Mouse (Mus musculus): ENCODE data around the gene Ggps1.

Ggps1 gene

DNA sequence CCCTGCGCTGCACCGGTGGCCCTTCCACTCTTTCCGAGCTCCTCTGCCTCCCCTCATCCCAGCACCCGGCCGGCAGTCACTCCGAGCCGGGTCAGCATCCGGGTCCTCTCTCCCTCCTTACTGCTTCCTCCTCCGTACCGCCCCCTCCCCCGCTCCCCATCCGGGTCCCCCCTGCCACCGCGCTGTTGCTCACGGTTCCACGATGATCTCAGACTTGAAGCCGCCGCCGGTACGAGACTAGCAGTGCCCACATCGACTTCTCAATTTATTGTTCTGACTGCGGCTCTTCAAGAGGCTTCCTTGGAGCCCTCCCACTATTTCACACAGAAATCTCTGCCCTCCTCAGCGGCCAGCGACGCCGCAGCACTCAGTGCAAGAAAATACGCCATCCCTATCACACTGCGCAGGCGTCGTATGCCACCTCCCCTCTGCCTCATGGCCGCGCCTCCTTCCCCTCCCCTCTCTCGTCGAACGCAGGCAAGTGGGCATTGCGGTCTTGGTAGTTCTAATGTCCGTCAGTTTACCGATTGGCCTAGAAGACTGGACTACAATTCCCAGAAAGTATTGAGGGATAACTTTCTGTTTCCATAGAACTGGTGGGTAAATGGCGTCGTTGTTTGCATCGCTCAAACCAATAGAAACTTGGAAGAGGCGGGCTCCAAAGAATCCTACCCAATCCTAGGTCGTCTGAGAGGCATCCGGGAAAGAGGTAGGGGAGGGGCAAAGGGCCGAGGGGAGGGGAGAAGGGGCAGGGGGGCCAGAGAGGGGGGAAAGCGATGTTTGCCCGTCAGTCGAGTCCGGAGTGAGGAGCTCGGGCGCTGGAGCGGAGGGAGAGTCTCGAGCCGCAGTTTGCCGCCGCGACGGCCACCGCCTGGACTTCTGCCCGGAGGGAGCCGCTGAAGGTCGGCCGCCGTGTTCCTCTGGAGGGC, at the start of gene Ggps1, which contains the start of gene Arid4b:
TSS of gene Ggps1 (minus strand) at position 476 of the 929 bp plus-strand sequence.
TSS of gene Arid4b (plus strand) at position 220 of the 929 bp plus-strand sequence.
- DNase-seq (ENCODE audit: low read depth, low spot score), result peak; percentile 99

DNA sequence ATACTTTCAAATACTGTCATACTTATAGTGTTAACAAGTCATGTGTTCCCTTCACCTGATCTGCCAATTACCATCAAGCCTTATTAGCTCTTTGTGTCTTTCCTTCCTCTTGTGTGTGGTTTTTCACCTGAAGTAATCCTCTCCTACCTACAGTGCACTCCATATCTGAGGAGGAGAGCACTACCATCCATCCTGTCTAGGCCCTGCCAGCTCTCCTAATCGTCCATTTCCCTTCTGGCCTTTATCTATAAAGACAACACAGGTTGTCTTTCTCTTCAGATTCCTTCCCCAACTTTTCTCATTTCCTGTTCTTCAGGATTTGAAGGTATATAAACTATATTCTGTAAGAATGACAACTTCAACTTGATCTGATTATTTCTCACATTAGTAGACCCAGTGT, 47.9 kb upstream of the Ggps1 start:
- no peak for DNase-seq (ENCODE audit: low read depth, low spot score)

DNA sequence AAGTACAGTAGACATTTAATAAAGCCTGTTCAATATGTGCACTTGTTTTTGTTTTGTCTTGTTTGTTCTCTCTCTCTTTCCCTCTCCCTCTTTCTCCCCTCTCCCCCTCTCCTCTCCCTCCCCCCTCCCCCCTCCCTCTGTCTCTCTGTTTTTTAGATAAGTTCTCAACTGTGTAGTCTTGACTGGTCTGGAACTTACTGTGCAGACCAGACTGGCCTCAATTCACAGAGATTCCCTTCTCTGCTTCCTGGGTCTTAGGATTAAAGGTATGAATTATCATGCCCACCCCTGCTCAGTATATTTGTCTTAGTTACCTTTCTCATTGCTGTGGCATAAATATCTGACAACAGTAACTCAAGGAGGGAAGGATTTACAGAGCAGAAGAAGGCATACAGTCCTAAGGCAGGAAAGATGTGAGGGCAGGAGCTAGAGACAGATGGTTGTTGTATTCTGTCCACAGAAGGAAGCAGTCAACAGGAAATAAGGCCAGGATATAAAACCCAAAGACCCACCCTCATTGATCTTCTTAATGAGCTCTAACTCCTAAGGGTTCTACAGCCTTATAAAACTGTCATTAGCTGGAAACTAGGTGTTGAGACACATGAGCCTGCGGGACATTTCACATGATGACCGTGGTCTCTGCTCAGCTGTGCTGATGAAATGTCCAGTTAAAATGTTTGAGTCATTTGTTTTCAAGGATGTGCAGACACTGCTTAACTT, 47.0 kb upstream of the Ggps1 start:
- DNase-seq (ENCODE audit: low read depth, low spot score), result no peak

DNA sequence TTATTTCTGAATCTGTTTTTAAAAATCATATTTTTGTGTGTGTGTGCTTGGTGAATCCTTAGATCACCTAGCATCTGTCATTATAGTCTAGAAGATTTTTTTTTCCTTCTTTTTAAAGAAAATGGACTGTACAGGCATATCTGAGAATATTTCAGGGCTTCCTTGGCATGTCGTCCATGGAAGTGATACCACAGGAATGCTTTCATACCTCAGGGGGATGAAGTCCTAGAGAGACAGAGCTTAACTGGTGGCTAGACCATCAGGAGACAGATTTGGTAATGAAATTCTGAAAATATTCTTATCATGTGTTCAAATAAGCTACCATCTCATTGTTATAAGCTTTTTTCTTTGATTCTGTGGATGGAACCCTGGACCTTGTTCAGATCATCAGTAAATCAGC, 39.7 kb upstream of the Ggps1 start:
- DNase-seq (ENCODE audit: low read depth, low spot score), result no peak

DNA sequence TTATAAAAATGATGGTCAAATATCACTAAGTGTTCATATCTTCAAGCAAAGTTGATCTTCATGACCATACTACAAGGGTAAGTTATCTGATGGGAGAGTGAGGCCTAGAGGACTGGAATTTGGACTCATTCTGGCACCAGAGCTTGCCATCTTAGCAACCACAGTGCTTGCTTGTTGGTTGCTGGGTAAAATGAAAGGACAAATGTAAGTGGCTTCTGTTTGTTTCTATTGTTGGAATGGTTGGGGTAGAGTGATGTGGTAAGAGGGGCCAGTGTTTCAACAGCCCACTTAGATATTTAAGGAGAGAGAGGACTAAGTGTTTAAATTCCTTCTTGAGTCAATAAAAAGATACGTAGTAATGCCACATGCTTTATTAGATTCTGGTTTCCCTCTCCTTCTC, 25.4 kb upstream of the Ggps1 start:
- DNase-seq (ENCODE audit: low read depth, low spot score), result no peak

DNA sequence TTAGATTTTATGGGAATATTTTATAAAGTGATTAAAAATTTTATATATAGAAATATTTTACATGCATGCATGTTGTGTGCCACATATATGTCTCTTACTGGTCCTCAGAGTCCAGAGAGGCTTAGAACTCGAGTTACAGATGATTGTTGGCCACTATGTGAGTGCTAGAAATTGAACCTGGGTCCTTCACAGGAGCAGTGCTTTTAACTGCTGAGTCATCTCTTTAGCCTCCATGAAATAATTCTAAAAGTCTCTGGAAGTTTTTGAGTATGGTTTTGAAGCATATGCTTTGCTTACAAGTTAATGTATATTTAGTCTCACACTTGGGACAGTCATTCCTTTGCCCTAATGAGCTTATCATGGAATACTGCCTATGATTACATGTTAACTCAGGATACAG, 12.0 kb upstream of the Ggps1 start:
- DNase-seq (ENCODE audit: low read depth, low spot score), result no peak

DNA sequence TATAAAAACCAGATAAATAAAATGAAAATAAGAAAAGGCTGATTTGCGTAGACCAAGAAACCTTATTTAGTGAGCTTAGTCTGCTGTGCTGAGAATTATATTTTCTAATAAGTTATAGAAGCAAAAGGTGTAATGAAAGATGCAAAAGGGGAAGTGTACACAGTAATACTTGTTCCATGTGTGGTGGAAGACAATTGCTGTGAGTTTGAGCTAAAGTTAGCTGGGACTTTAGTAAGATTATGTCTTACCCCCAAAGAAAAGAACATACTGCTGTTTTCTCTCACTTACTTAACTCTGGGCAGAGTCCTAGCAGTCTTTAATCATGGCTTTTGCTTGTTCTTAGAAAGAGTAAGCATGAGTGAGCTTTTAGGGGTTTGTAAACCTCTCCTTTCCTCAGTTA, 11.1 kb upstream of the Ggps1 start:
- no peak for DNase-seq (ENCODE audit: low read depth, low spot score)

DNA sequence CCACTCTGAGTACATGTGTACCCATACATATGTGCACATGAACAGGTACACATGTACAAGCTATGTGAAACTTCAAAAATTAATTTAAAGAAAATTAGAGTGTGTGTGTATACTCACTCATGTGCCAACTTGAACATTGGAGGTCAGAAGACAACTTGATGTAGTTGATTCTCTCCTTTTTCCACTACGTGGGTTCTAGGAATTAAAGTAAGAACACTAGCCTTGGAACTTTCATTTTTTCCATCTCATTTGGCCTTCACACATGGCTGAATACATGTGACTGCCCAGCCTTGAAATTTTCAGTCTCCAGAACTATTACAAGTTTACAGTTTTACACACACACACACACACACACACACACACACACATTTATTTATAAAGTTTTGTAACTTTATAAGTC, 6.0 kb upstream of the Ggps1 start:
- DNase-seq (ENCODE audit: low read depth, low spot score), result no peak

DNA sequence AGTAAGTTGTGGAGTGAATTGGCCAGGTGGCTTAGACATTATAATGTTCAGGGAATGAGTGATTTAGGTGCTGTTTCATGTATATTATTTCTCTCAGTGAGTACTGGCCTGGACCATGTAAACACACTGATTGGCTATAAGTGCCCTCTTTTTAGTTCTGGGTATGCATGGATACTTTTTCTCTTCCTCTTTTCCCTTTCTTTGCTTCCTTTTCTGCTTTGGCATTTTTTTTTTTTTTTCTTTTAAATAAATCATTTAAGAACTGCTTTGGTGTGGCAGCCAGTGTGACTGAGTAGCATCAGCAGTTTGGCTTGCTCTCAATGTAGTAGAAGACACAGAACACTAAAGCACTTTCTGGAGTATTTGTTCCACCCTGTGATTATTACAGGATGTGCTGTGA, 4.7 kb upstream of the Ggps1 start:
- no peak for DNase-seq (ENCODE audit: low read depth, low spot score)

DNA sequence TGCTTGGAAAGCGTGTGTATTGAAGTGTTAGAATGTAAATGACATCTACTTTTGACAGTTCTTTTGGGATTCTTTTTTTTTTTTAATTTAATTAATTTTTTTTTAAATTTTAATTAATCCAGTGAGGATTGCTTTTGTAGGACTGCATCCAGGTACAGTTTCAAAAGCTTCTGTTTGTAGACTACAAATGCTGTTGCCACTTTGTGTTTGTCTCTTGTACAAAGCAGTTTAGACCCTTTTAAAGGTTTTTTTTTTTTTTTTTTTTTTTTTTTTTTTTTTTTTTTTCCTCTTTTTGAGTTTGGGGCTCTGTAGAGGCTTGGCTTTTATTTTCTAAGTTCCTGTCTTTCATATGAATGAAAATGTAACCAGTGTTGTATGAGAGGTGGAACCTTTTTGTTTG, 2.4 kb upstream of the Ggps1 start:
- DNase-seq (ENCODE audit: low read depth, low spot score), result no peak

DNA sequence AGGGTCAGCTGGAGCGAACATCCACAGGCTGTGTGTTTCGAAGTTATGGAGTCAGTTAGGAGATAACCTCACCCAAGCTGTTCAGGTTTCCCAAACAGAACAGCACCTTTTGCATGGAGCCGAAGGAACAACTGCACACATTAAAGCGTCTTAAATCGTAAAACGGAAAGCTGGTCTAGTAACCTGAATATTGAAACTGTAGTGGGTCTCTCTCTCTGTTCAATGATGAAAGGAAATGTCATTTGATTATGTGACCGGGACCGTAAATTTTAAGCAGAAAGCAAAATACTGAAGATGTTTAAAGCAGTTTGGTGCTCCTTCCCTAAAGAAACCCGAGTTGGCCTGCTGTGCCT, 1.7 kb upstream of the Ggps1 start:
- no peak for DNase-seq (ENCODE audit: low read depth, low spot score)

DNA sequence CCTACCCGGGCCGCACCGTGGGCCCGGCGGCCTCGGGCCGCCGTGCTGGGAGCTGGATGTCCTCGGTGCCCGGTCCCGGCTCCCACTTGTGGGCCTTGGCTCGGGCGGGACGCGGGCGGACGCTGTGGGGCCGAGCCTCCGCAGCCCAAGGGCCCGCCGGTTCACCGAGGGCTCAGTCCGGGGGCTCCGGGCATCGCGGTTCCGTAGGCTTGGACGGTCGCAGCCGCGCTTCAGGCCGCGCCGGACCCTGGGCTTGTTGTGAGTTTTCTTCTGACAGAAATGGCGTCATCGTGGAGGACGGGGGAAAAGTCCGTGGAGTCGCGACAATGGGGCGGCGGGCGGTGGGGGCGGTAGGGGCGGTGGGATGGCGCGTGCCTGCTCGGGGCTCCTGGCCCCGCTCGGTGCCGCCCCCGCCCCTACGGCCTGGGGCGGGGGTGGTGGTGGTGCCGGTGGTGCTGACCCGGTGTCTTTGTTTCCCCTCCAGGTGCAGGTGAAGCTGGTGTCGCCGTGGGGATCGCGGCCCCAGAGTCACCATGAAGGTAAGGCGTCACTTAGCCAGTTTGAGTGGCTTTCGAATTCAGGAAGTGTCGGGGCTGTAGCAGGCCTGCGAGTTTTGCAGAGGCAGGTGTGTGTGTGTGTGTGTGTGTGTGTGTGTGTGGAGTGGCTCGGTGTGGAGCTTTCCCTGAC, 1.2 kb upstream of the Ggps1 start:
- DNase-seq (ENCODE audit: low read depth, low spot score), result no peak

DNA sequence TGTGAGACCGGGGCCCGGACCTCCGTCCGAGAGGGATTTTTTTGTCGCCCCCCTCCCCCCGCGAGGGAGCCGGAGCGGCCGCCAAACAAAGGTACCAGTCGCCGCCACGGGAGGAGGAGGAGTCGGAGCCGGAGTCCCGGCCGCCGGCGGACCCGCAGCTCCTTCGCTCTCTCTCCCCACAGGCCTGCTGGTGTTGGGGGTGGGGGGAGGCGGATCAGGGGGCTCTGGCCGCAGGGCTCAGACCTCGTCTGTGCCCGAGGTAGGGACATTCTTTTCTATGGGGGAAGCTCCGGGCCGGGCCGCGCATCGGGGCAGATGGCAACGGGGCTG, 619 bp upstream of the Ggps1 start:
- no peak for DNase-seq (ENCODE audit: low read depth, low spot score)

DNA sequence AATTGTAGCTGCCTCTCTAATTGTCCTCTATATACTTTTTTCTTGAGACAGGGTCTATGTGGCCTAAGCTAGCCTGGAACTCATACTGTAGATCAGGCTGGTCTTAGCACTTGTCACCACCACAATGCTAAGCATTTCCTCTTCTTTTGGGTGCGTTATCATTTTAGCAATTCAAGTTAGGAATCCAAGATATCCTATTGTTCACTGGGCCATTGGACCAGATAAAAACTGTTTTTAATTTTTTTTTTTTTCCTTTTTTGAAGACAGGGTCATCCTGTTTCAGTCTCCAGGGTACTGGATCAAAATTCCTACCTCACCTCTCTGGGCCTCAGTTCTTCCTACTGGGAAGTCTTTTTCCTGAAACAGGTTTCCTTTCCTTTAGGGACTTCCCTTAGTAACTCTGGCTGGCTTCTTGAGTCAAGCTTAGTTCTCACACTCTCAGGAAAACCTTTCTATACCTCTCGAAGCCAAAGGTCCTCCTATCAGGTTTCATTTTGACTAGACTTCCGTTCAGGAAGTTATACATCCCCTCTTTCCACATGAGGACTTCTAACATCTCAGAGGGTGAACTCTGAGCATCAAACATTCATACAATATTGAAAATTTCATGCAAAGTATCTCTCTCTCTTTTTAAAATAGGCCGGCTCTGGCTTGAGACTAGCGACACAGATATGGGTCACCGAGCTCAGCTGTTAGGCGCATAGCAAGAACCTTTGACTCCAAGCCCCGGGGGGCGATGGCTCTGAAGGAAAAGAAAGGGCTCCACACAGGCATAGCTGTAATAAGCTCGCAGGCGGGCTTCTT, 877 bp downstream of the Ggps1 start:
- DNase-seq (ENCODE audit: low read depth, low spot score), result no peak

DNA sequence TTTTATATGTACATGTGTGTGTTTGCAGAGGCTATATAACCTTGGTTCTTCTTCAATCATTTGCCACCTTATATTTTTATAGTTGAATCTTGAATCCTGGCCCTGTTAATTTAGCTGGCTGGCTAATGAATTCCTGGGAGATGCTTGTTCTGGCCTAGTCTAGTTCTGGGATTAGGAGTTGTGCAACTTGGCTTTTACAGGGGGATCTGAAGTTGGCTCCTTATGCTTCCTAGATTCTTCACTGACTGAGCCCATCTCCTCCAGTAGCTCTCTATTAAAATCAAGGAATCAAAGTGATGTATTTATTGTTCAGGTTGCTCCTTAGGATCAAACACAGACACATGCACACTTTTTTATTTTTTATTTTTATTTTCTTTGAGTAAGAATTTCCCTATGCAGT, 3.7 kb downstream of the Ggps1 start:
- no peak for DNase-seq (ENCODE audit: low read depth, low spot score)

DNA sequence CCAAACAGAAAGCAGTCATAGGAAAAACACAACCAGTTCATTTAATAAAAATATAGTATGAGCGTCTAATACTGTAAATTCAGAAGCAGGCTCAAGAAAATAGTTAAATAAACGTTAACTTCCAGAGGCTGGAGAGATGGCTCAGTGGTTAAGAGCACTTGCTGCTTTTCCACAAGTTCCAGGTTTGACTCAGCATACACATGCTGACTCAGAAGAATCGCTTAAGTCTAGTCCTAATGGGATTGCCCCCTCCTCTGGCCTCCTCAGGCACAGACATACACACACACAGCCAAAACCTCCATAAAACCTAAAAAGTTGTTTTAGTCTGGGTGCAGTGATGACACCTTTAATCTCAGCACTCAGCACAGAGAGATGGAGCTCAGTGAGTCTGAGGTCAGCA, 6.5 kb downstream of the Ggps1 start:
- DNase-seq (ENCODE audit: low read depth, low spot score), result no peak

DNA sequence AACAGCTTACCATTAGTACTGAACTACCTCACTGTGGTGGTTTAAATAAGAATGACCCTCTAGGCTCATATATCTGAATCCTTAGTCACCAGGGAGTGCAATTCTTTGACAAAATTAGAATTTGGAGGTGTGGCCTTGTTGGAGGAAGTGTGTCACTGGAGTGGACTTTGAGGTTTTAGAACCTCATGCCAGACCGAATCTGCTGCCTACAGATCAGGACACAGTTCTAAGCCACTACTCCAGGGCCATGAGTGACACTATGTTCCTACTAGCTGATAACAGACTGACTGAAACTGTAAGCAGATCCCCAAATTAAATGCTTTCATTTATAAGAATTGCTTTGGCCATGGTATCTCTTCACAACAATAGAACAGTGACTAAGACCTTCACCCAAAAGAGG, 13.4 kb downstream of the Ggps1 start:
- DNase-seq (ENCODE audit: low read depth, low spot score), result no peak

DNA sequence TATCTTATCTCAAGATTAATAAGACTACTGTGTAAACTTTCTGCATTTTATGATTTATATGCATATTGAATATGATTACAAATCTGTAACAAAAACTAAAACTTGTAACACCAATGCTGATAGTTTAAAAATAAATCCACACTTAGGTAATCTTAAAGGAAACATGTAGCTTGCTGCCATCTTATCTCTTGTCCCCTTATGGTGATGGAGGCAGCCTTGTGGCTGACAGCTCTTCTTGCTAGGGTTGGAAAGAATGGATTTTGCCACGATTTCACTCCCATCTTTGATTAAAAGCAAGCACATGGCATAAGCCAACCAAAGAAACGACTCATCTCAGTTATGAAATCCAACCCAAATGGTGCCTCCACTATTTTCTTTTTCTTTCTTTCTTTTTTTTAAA, 18.8 kb downstream of the Ggps1 start:
- no peak for DNase-seq (ENCODE audit: low read depth, low spot score)

DNA sequence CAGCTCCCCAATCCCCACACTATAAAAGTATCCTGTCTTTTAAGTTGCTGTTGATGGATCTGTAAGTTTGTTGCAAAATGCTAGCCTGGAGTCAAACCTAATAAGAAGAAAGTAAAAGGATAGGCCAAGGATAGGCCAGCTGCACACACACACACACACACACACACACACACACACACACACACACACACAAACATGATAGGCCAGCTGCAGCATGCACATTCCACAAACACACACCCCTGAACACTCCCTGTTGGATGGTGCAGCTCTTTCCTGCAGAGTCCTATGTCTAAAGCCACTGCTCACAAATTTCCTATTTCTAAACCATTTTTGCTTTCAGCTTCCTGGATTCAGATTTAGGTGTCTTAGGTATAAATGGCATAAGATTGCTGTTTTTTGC, 19.4 kb downstream of the Ggps1 start:
- no peak for DNase-seq (ENCODE audit: low read depth, low spot score)

DNA sequence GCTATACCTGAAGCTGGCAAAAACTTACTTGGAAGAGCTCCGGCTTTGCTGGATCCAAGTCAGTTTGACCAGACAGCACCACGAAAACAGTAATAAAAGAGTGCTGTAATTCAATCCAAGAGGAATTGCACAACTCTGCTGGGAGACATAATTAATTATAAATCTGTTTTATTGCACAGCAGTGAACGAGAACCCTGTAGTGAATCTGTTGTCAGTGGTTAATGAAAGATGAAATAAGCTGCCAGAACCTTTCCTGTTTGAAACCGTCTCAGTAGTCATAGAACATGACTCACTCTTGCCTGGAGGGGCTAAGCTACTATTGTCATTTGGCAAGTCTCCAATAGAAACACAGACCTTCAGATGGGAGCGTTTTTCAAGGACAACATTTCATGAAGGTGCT, 23.1 kb downstream of the Ggps1 start:
- DNase-seq (ENCODE audit: low read depth, low spot score), result no peak

DNA sequence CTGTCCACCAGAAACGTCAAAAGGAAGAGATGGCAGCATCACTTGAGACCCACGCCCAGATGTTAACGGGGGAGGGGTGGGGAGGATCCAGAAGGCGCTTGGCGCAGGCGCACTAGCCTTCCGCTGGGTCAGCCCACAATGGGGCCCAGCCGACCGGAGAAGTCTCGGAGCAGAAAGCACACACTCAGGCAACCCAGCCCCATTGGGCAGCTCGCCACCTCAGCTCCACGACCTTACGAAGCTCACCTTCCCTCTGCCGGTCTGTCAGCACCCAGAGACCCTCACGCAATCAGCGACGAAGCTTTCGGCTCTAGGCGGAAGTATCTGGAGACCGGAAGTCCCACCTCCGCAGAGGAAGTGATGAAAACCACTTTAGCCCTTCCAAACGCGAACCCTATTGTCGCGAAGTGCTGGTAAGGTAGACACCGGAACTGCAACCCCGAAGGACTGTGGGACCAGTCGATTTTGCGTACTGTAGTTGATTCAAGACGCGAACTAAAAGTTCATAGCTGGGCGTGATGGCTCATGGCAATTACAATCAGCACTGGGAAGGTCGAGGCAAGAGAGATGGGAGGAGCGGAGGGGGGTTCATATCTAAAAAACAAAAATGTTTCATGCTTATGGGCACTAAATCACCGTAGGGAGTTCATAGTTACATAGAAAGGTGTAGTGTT, 23.9 kb downstream of the Ggps1 start, which contains the start of gene Tbce:
TSS of gene Tbce (minus strand) at position 347 of the 674 bp plus-strand sequence.
- peak; percentile 89 for DNase-seq (ENCODE audit: low read depth, low spot score)
